In genomic region chr8:13673215-13673614, GRCm38 (mm10) we compare ENCODE assay signal across 8 mouse cellular contexts. TPM values are rescaled to one million over a fixed set of nuclear protein-coding genes. Genes with fewer than 3 reads are reported as not detected.
DNase-seq lines count a peak whose midpoint lies in the region; ATAC-seq and TF ChIP-seq lines count a peak whose summit lies in the region.

No protein-coding gene starts in this region.

- no peaks in the 10 kb centered on the region for H3K9me3 ChIP-seq in liver, embryonic 14.5 days (ENCODE audit: control insufficient read depth, low read length)
- H3K9me3 ChIP-seq in midbrain, embryonic 11.5 days (ENCODE audit: control insufficient read depth, low read length) = no peaks in the 10 kb centered on the region

- intact Hi-C loops in left cerebral cortex, adult 2 months (cut with DNase I) = no loop called here
- intact Hi-C loops in left cerebral cortex, postnatal 36 days (cut with DNase I) = loop anchor here (2.0 kb wide), 1 partner anchor 70 kb away; no protein-coding TSS in a partner anchor
- intact Hi-C loops in gastrocnemius, adult 2 months (cut with DNase I) = no loop called here
- intact Hi-C loops in left cerebral cortex, postnatal 14 days (cut with DNase I) = no loop called here

- H3K4me1 ChIP-seq in liver, embryonic 14.5 days (replicated peaks; ENCODE audit: control insufficient read depth in 2 of 2, insufficient read depth in 2 of 2, low read length in 1 of 2) = peaks cover 19 to 53% of the 10 kb centered on the region in 2 experiments
- H3K4me1 ChIP-seq in midbrain, embryonic 11.5 days (ENCODE audit: control insufficient read depth, insufficient read depth, low read length) = peaks cover 11% of the 10 kb centered on the region

- peak overlapping the region; percentile 61 for H3K27ac ChIP-seq in left cerebral cortex, adult 2 months
- peak overlapping the region; percentile 98 for H3K27ac ChIP-seq in gastrocnemius, adult 2 months
- no peak overlapping the region for H3K27ac ChIP-seq in liver, embryonic 14.5 days
- H3K27ac ChIP-seq in midbrain, embryonic 11.5 days (ENCODE audit: low read depth, low read length) = no peak overlapping the region

- no peak for DNase-seq in left cerebral cortex, adult 2 months (ENCODE audit: extremely low spot score in 1 of 2, low spot score in 2 of 2)
- no peak for DNase-seq in left cerebral cortex, postnatal 36 days (ENCODE audit: low spot score in 2 of 2)
- DNase-seq in Muller cell, postnatal 12 days (ENCODE audit: inconsistent ontology term) = peak; percentile 78
- DNase-seq in gastrocnemius, adult 2 months = peak; percentile 78
- DNase-seq in liver, embryonic 14.5 days (ENCODE audit: low read depth in 3 of 3, low spot score in 3 of 3) = no peak
- no peak for DNase-seq in midbrain, embryonic 11.5 days (ENCODE audit: low spot score, missing footprints)
- DNase-seq in left cerebral cortex, postnatal 14 days (ENCODE audit: low spot score in 2 of 2) = no peak
- no peak for DNase-seq in spleen, postnatal 14 days (ENCODE audit: low spot score in 2 of 2)

- H3K36me3 ChIP-seq in liver, embryonic 14.5 days (replicated peaks; ENCODE audit: control insufficient read depth, insufficient read depth, low read depth) = no peaks in the 10 kb centered on the region
- no peaks in the 10 kb centered on the region for H3K36me3 ChIP-seq in midbrain, embryonic 11.5 days (ENCODE audit: control insufficient read depth, insufficient read depth, low read length)

- no peak overlapping the region for H3K4me3 ChIP-seq in left cerebral cortex, adult 2 months
- peak overlapping the region; percentile 97 for H3K4me3 ChIP-seq in gastrocnemius, adult 2 months
- no peak overlapping the region for H3K4me3 ChIP-seq in liver, embryonic 14.5 days (ENCODE audit: insufficient read depth in 1 of 2, low read depth in 2 of 2, low read length in 2 of 2)
- H3K4me3 ChIP-seq in midbrain, embryonic 11.5 days (ENCODE audit: low read depth, low read length) = no peak overlapping the region

- ATAC-seq in liver, embryonic 14.5 days (ENCODE audit: insufficient read depth) = no peak
- ATAC-seq in midbrain, embryonic 11.5 days (ENCODE audit: low FRiP score) = no peak

- TF ChIP-seq EP300 in liver, embryonic 14.5 days (IDR thresholded peaks at IDR 0.05; ENCODE audit: low read depth) = no peak

- TF ChIP-seq CTCF in left cerebral cortex, adult 2 months (IDR thresholded peaks at IDR 0.05) = peak; percentile 35
- peak; percentile 62 for TF ChIP-seq CTCF in gastrocnemius, adult 2 months (IDR thresholded peaks at IDR 0.05)
- TF ChIP-seq CTCF in liver, embryonic 14.5 days (IDR thresholded peaks at IDR 0.05; ENCODE audit: low read depth) = peak; percentile 47

- H3K4me2 ChIP-seq in liver, embryonic 14.5 days (ENCODE audit: low read depth) = no peak overlapping the region
- H3K4me2 ChIP-seq in midbrain, embryonic 11.5 days = no peak overlapping the region

- no peaks in the 10 kb centered on the region for H3K27me3 ChIP-seq in liver, embryonic 14.5 days (ENCODE audit: control insufficient read depth, insufficient read depth, low read length)
- no peaks in the 10 kb centered on the region for H3K27me3 ChIP-seq in midbrain, embryonic 11.5 days (ENCODE audit: control insufficient read depth, insufficient read depth, low read length)

- 51% methylated on average over 4 of the region's 4 CpGs for WGBS in liver, embryonic 14.5 days (ENCODE audit: insufficient replicate concordance)
- WGBS in midbrain, embryonic 11.5 days = 74% methylated on average over 4 of the region's 4 CpGs

- H3K9ac ChIP-seq in liver, embryonic 14.5 days (replicated peaks) = no peak overlapping the region
- no peak overlapping the region for H3K9ac ChIP-seq in midbrain, embryonic 11.5 days (ENCODE audit: low read length)

RNA-seq across cellular contexts. Expression of gene Rasa3, which starts 4.2 kb away (rescaled TPM):
- 10 to 100 TPM; 62.3 to 69.4 TPM for total RNA-seq in left cerebral cortex, adult 2 months (2021)
- total RNA-seq in left cerebral cortex, postnatal 36 days (2021) = 10 to 100 TPM; 57.0 to 62.5 TPM
- 10 to 100 TPM in 1 of 2 experiments, 1 to 10 TPM in 1; 5.9 to 10.5 TPM for total RNA-seq in gastrocnemius, adult 2 months (2021)
- polyA plus RNA-seq in liver, embryonic 14.5 days (2012; rRNA removed) = 7.8 and 10.1 TPM in 2 replicates
- polyA plus RNA-seq in liver, embryonic 14.5 days (2014; fragmentation: Nextera tagmentation; extraction: Ambion mirVana) = 15.8 and 17.0 TPM in 2 replicates
- 19.8 and 20.7 TPM in 2 replicates for polyA plus RNA-seq in midbrain, embryonic 11.5 days (2014; fragmentation: Nextera tagmentation; extraction: Ambion mirVana)
- 10 to 100 TPM; 61.2 to 61.6 TPM for total RNA-seq in left cerebral cortex, postnatal 14 days (2021)

RNA-seq across cellular contexts. Expression of gene Cfap97d2, which starts 32.5 kb away (rescaled TPM):
- 1 to 10 TPM; 1.0 to 1.4 TPM for total RNA-seq in left cerebral cortex, adult 2 months (2021)
- total RNA-seq in left cerebral cortex, postnatal 36 days (2021) = 1 to 10 TPM in 1 of 2 experiments, under 1 TPM in 1; 0.84 to 1.5 TPM
- not detected for total RNA-seq in gastrocnemius, adult 2 months (2021)
- 0.02 TPM in 1 of 2 replicates, not detected in the other for polyA plus RNA-seq in liver, embryonic 14.5 days (2012; rRNA removed)
- polyA plus RNA-seq in liver, embryonic 14.5 days (2014; fragmentation: Nextera tagmentation; extraction: Ambion mirVana) = not detected in 2 replicates
- 0.90 and 1.5 TPM in 2 replicates for polyA plus RNA-seq in midbrain, embryonic 11.5 days (2014; fragmentation: Nextera tagmentation; extraction: Ambion mirVana)
- total RNA-seq in left cerebral cortex, postnatal 14 days (2021) = 1 to 10 TPM in 1 of 2 experiments, under 1 TPM in 1; 0.79 to 1.7 TPM

Comparison
In these comparisons a context has a peak if more than half of its experiments do, and no peak if none do; other contexts are left out.
1. DNase-seq: peak in Muller cell, postnatal 12 days (single experiment) and gastrocnemius, adult 2 months (single experiment); none in left cerebral cortex, adult 2 months (0 of 2), left cerebral cortex, postnatal 36 days (0 of 2), liver, embryonic 14.5 days (0 of 3), midbrain, embryonic 11.5 days (single experiment), left cerebral cortex, postnatal 14 days (0 of 2) and spleen, postnatal 14 days (0 of 2).
2. H3K27ac ChIP-seq: peak in left cerebral cortex, adult 2 months (single experiment) and gastrocnemius, adult 2 months (single experiment); none in liver, embryonic 14.5 days (single experiment) and midbrain, embryonic 11.5 days (single experiment).
3. RNA of gene Rasa3, which starts 4.2 kb away (total RNA-seq): 62.3 to 69.4 TPM in left cerebral cortex, adult 2 months, 57.0 to 62.5 TPM in left cerebral cortex, postnatal 36 days and 61.2 to 61.6 TPM in left cerebral cortex, postnatal 14 days; 5.9 to 10.5 TPM in gastrocnemius, adult 2 months; every median in the first group is over 4 times any median in the second.
4. Peak in every context shown above with its lines, with median percentiles within 50 percentile points of each other: CTCF ChIP-seq.